Mouse (Mus musculus) heart, postnatal 0 days (tissue): ENCODE results near the gene Clec16a. TPM values are rescaled to one million over a fixed set of nuclear protein-coding genes. Genes with fewer than 3 reads are reported as not detected.

Source experiments
- ATAC-seq: fragments of 200-750 bp; cut with Nextera tagmentation; 2 replicates; pipeline ENCODE4 v1.8.0; 2017; ENCODE audit warnings: low read depth, moderate number of reproducible peaks, moderate library complexity; ENCODE audit not compliant: insufficient read depth
- DNase-seq: peaks from one replicate; pipeline ENCODE4 v3.0.0-alpha.2; 2016; ENCODE audit warnings: low spot score
- H3K27ac ChIP-seq: fragments of 300-500 bp; sonication (generic); 2 replicates; pipeline ENCODE4 v1.5.1; 2014; ENCODE audit warnings: low read depth, mild to moderate bottlenecking
- H3K27me3 ChIP-seq: fragments of 300-500 bp; sonication (generic); 2 replicates; pipeline ENCODE4 v1.6.1; 2014; ENCODE audit warnings: low read length, mixed read lengths; ENCODE audit not compliant: control insufficient read depth, insufficient read depth
- H3K36me3 ChIP-seq: fragments of 300-500 bp; sonication (generic); replicated peaks from 2 replicates; pipeline ENCODE4 v1.6.1; 2014; ENCODE audit warnings: low read length, mixed read lengths; ENCODE audit not compliant: control insufficient read depth, insufficient read depth
- H3K4me1 ChIP-seq: fragments of 300-500 bp; sonication (generic); 2 replicates; pipeline ENCODE4 v1.6.1; 2014; ENCODE audit warnings: antibody characterized with exemption; ENCODE audit not compliant: control insufficient read depth, insufficient read depth
- H3K4me2 ChIP-seq: fragments of 300-500 bp; sonication (generic); 2 replicates; pipeline ENCODE4 v1.6.1; 2014; ENCODE audit warnings: low read depth, mild to moderate bottlenecking, low read length, moderate library complexity
- H3K4me3 ChIP-seq: fragments of 300-500 bp; sonication (generic); 2 replicates; pipeline ENCODE4 v1.5.1; 2014; ENCODE audit warnings: low read depth, low read length
- H3K9ac ChIP-seq: fragments of 300-500 bp; sonication (generic); replicated peaks from 2 replicates; pipeline ENCODE4 v1.6.1; 2014; ENCODE audit warnings: low read depth, low read length, mixed read lengths
- H3K9me3 ChIP-seq: fragments of 300-500 bp; sonication (generic); replicated peaks from 2 replicates; pipeline ENCODE4 v1.6.1; 2016; ENCODE audit warnings: low read length; ENCODE audit not compliant: control insufficient read depth
- CTCF ChIP-seq: IDR thresholded peaks from 2 replicates; pipeline ENCODE4 v1.5.1; 2016; ENCODE audit warnings: antibody characterized with exemption, control low read depth, low read depth
- EP300 ChIP-seq: IDR thresholded peaks from 2 replicates; pipeline ENCODE4 v1.6.1; 2016; ENCODE audit warnings: antibody characterized with exemption, low read depth
- WGBS: fragments of 180-500 bp; shearing (Covaris S2); extraction: QIAGEN DNeasy Blood & Tissue Kit; methylation state at CpG from one replicate; pipeline ENCODE4 v1.1.7; 2014; 5-methylcytosine and 5-hydroxymethylcytosine counted together
- polyA plus RNA-seq: library from polyadenylated mRNA; unstranded; fragments of >200 nt; fragmentation: Nextera tagmentation; extraction: Ambion mirVana; gene quantifications from 2 replicates; pipeline ENCODE4 v1.2.1, GENCODE M21; 2015
- total RNA-seq: library from RNA; depleted of rRNA; stranded (reverse); fragments of >200 nt; gene quantifications from 2 replicates; pipeline ENCODE4 v1.2.3, GENCODE M21; 2014; ENCODE audit warnings: low replicate concordance

Gene Clec16a
- total and polyA plus RNA-seq, 2 experiments from 2014 or later: 37.7 to 39.6 TPM

- TF ChIP-seq EP300: no peak
- TF ChIP-seq CTCF: no peak
- Histone ChIP-seq H3K36me3 (no peaks in the 10 kb centered on the region), H3K27ac (peak overlapping the region; percentile 50; the same call in 1 of the 2 replicates), H3K4me1 (peaks cover 21% of the 10 kb centered on the region), H3K9me3 (no peaks in the 10 kb centered on the region), H3K9ac (no peak overlapping the region), H3K4me3 (no peak overlapping the region), H3K4me2 (no peak overlapping the region), H3K27me3 (no peaks in the 10 kb centered on the region)
- DNase-seq: no peak
- no peak for ATAC-seq
- WGBS: 72% methylated on average over 3 of the region's 3 CpGs
Observed at GRCm38 (mm10) chr16:10669936-10670335, 124.8 kb downstream of the Clec16a start.

- no peaks in the 10 kb centered on the region for H3K27me3 ChIP-seq
Observed at GRCm38 (mm10) chr16:10672490-10672889, 127.4 kb downstream of the Clec16a start.

GRCm38 (mm10) chr16:10674020-10674419 lies 128.9 kb downstream of the Clec16a start:
- peaks cover 21% of the 10 kb centered on the region for H3K4me1 ChIP-seq
- H3K27me3 ChIP-seq: no peaks in the 10 kb centered on the region
- ATAC-seq (peak; percentile 69; the same call in 1 of the 2 replicates), DNase-seq (no peak)
- H3K9me3 ChIP-seq: no peaks in the 10 kb centered on the region
- H3K4me3 ChIP-seq: no peak overlapping the region
- H3K9ac ChIP-seq: no peak overlapping the region
- H3K36me3 ChIP-seq: no peaks in the 10 kb centered on the region
- WGBS: 27% methylated on average over 2 of the region's 2 CpGs
- H3K27ac ChIP-seq: peak overlapping the region; percentile 43
- H3K4me2 ChIP-seq: no peak overlapping the region
- TF ChIP-seq EP300 (no peak), CTCF (no peak)

More at GRCm38 (mm10) chr16:10672490-10672889, 127.4 kb downstream of the Clec16a start:
- Histone ChIP-seq H3K4me3 (no peak overlapping the region), H3K4me2 (no peak overlapping the region), H3K27ac (no peak overlapping the region), H3K9ac (no peak overlapping the region), H3K4me1 (peaks cover 24% of the 10 kb centered on the region), H3K36me3 (no peaks in the 10 kb centered on the region), H3K9me3 (no peaks in the 10 kb centered on the region)
- TF ChIP-seq CTCF (no peak), EP300 (no peak)
- DNase-seq: no peak
- no peak; the same call in 1 of the 2 replicates for ATAC-seq

- H3K9ac ChIP-seq: no peak overlapping the region
- no peak for TF ChIP-seq EP300
- no peaks in the 10 kb centered on the region for H3K9me3 ChIP-seq
Observed at GRCm38 (mm10) chr16:10674957-10675356, 129.8 kb downstream of the Clec16a start.

GRCm38 (mm10) chr16:10675612-10676011 lies 130.5 kb downstream of the Clec16a start:
- no peak overlapping the region for H3K4me3 ChIP-seq
- DNase-seq (no peak), ATAC-seq (no peak)
- H3K4me1 ChIP-seq: peaks cover 13% of the 10 kb centered on the region; the same call in 1 of the 2 replicates
- H3K9ac ChIP-seq: no peak overlapping the region
- H3K27me3 ChIP-seq: no peaks in the 10 kb centered on the region
- WGBS: 85% methylated on average over 1 of the region's 1 CpGs
- no peak for TF ChIP-seq CTCF
- TF ChIP-seq EP300: no peak
- no peaks in the 10 kb centered on the region for H3K9me3 ChIP-seq
- H3K4me2 ChIP-seq: no peak overlapping the region
- H3K27ac ChIP-seq: no peak overlapping the region
- H3K36me3 ChIP-seq: no peaks in the 10 kb centered on the region

More at GRCm38 (mm10) chr16:10674957-10675356, 129.8 kb downstream of the Clec16a start:
- peaks cover 13% of the 10 kb centered on the region; the same call in 1 of the 2 replicates for H3K4me1 ChIP-seq
- no peaks in the 10 kb centered on the region for H3K36me3 ChIP-seq
- no peak overlapping the region for H3K4me3 ChIP-seq
- ATAC-seq (no peak), DNase-seq (no peak)
- no peak overlapping the region for H3K27ac ChIP-seq
- H3K4me2 ChIP-seq: no peak overlapping the region
- 87% methylated on average over 2 of the region's 2 CpGs for WGBS
- H3K27me3 ChIP-seq: no peaks in the 10 kb centered on the region

- ATAC-seq: no peak
- DNase-seq: no peak
- Histone ChIP-seq H3K9me3 (no peaks in the 10 kb centered on the region), H3K4me1 (peaks cover 13% of the 10 kb centered on the region; the same call in 1 of the 2 replicates), H3K4me2 (no peak overlapping the region), H3K9ac (no peak overlapping the region), H3K36me3 (no peaks in the 10 kb centered on the region), H3K27ac (no peak overlapping the region), H3K4me3 (no peak overlapping the region), H3K27me3 (no peaks in the 10 kb centered on the region)
- TF ChIP-seq CTCF (no peak), EP300 (no peak)
- 33% methylated on average over 3 of the region's 3 CpGs for WGBS
Observed at GRCm38 (mm10) chr16:10676461-10677066, 131.4 kb downstream of the Clec16a start.
